8 mouse cellular contexts compared by ENCODE assay signal in genomic region chr6:128142369-128143278, GRCm38 (mm10). TPM values are rescaled to one million over a fixed set of nuclear protein-coding genes. Genes with fewer than 3 reads are reported as not detected.
DNase-seq lines count a peak whose midpoint lies in the region; ATAC-seq and TF ChIP-seq lines count a peak whose summit lies in the region.

No protein-coding gene starts in this region.

- intact Hi-C loops in heart, adult 2 months (cut with DNase I) = loop anchor here (2.0 kb wide), 2 partner anchors 18 to 40 kb away; no protein-coding TSS in a partner anchor

- peaks cover 10% of the 10 kb centered on the region for H3K4me1 ChIP-seq in heart, adult 2 months (ENCODE audit: control insufficient read depth, insufficient read depth, low read length)
- H3K4me1 ChIP-seq in lung, postnatal 0 days (ENCODE audit: insufficient read depth, low read depth, low read length) = no peaks in the 10 kb centered on the region

- H3K79me2 ChIP-seq in heart, adult 2 months (replicated peaks; ENCODE audit: control insufficient read depth, insufficient read depth, low read length) = no peaks in the 10 kb centered on the region

- WGBS in heart, adult 2 months = 11% methylated on average over 20 of the region's 20 CpGs
- 3% methylated on average over 20 of the region's 20 CpGs for WGBS in lung, postnatal 0 days

- peak overlapping the region; percentile 86 for H3K4me2 ChIP-seq in lung, postnatal 0 days (replicated peaks; ENCODE audit: low read depth, low read length)

- H3K9me3 ChIP-seq in lung, postnatal 0 days (ENCODE audit: low read length) = no peaks in the 10 kb centered on the region

- peak; percentile 59; the same call in 1 of the 2 replicates for TF ChIP-seq EP300 in heart, adult 2 months (IDR thresholded peaks at IDR 0.05; ENCODE audit: insufficient read depth, low read depth, low read length)
- TF ChIP-seq EP300 in lung, postnatal 0 days (IDR thresholded peaks at IDR 0.05) = peak; percentile 50; the same call in 1 of the 2 replicates

- no peak for DNase-seq in layer of hippocampus, adult 2 months (ENCODE audit: low spot score in 2 of 2)
- DNase-seq in layer of hippocampus, adult 11-12 months (ENCODE audit: low spot score) = no peak
- DNase-seq in adipocyte (ENCODE audit: low spot score) = peak; percentile 30
- peak; percentile 70 to 77 for DNase-seq in heart, adult 2 months
- DNase-seq in kidney, adult 18-20 months = peak; percentile 65
- peak; percentile 81 for DNase-seq in lung, postnatal 0 days (ENCODE audit: low spot score)
- DNase-seq in testis, postnatal 10 days (ENCODE audit: low spot score) = peak; percentile 57
- no peak for DNase-seq in B cell, adult 2 months

- H3K36me3 ChIP-seq in heart, adult 2 months (ENCODE audit: control insufficient read depth, insufficient read depth, low read length) = no peaks in the 10 kb centered on the region
- H3K36me3 ChIP-seq in lung, postnatal 0 days (ENCODE audit: insufficient read depth, low read length) = no peaks in the 10 kb centered on the region

- H3K9ac ChIP-seq in heart, adult 2 months (ENCODE audit: low read depth, low read length) = peak overlapping the region; percentile 93
- peak overlapping the region; percentile 71 for H3K9ac ChIP-seq in lung, postnatal 0 days (replicated peaks; ENCODE audit: low read depth)

- peak overlapping the region; percentile 68 for H3K4me3 ChIP-seq in layer of hippocampus, adult 2 months
- H3K4me3 ChIP-seq in heart, adult 2 months = peak overlapping the region; percentile 63
- H3K4me3 ChIP-seq in lung, postnatal 0 days (ENCODE audit: low read depth, low read length) = peak overlapping the region; percentile 81

- peak overlapping the region; percentile 80 for H3K27ac ChIP-seq in layer of hippocampus, adult 2 months
- H3K27ac ChIP-seq in heart, adult 2 months = peak overlapping the region; percentile 94
- H3K27ac ChIP-seq in lung, postnatal 0 days (ENCODE audit: low read length) = peak overlapping the region; percentile 92

- no peak for TF ChIP-seq POLR2A in heart, adult 2 months (IDR thresholded peaks at IDR 0.05; ENCODE audit: insufficient read depth, low read depth, low read length)

- ATAC-seq in lung, postnatal 0 days = peak; percentile 63

- H3K27me3 ChIP-seq in heart, adult 2 months (ENCODE audit: control insufficient read depth, insufficient read depth, low read length) = no peaks in the 10 kb centered on the region
- H3K27me3 ChIP-seq in lung, postnatal 0 days (replicated peaks; ENCODE audit: insufficient read depth, low read length) = no peaks in the 10 kb centered on the region

- no peak for TF ChIP-seq CTCF in layer of hippocampus, adult 2 months (conservative IDR thresholded peaks at IDR 0.05)
- no peak for TF ChIP-seq CTCF in heart, adult 2 months (IDR thresholded peaks at IDR 0.05)
- TF ChIP-seq CTCF in lung, postnatal 0 days (IDR thresholded peaks at IDR 0.05) = no peak

RNA-seq across cellular contexts. Expression of gene Tspan9, which starts 0.8 kb away (rescaled TPM):
- 10 to 100 TPM; 42.2 to 45.6 TPM for total RNA-seq in layer of hippocampus, adult 2 months (2021)
- total RNA-seq in heart, adult 2 months (2021) = 100 to 1,000 TPM in 1 of 2 experiments, 10 to 100 TPM in 1; 84.9 to 104 TPM
- 88.5 and 127 TPM in 2 replicates for polyA plus RNA-seq in heart, adult 2 months (2012; rRNA removed)
- polyA plus RNA-seq in lung, postnatal 0 days (2015; fragmentation: Nextera tagmentation; extraction: Ambion mirVana) = 136 and 158 TPM in 2 replicates

Comparison
In these comparisons a context has a peak if more than half of its experiments do, and no peak if none do; other contexts are left out.
1. DNase-seq: peak in adipocyte (single experiment), heart, adult 2 months (2 of 2), kidney, adult 18-20 months (single experiment), lung, postnatal 0 days (single experiment) and testis, postnatal 10 days (single experiment); none in layer of hippocampus, adult 2 months (0 of 2), layer of hippocampus, adult 11-12 months (single experiment) and B cell, adult 2 months (0 of 2).
2. Peak in every context shown above with its lines, with median percentiles within 50 percentile points of each other: H3K27ac ChIP-seq and H3K4me3 ChIP-seq.